Mouse (Mus musculus): ENCODE data around the gene Slfnl1. TPM values are rescaled to one million over a fixed set of nuclear protein-coding genes. Genes with fewer than 3 reads are reported as not detected.

Slfnl1 gene
- polyA plus RNA-seq, 1 experiment = 571 TPM

DNA sequence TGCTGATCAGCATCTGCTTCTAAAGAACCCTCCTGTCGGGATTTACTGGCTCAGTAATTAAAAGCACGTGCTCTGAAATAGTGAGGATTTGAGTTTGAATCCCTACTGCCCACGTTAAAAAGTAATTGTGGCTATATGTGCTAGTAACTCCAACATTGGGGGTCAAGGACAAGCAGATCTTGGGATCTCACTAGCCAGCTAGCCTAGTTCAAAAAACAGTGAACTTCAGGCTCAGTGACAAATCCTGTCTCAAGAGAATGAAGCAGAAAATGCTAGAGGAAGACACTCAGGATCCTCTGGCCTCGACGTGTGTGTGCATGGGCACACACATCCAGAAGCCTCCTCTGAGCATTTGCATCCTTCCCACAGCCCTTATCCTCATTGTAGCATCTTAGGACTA is 10.3 kb upstream of the Slfnl1 start:
- H3K4me3 ChIP-seq (ENCODE audit: control insufficient read depth, low read depth, low read length) = no peak overlapping the region
- H3K27me3 ChIP-seq (ENCODE audit: control insufficient read depth, insufficient read depth, low read length) = no peaks in the 10 kb centered on the region
- H3K36me3 ChIP-seq (ENCODE audit: control insufficient read depth, insufficient read depth, low read length) = peaks cover 7% of the 10 kb centered on the region
- H3K27ac ChIP-seq (ENCODE audit: control insufficient read depth, insufficient read depth, low read depth, low read length) = no peak overlapping the region
- H3K4me1 ChIP-seq (ENCODE audit: control insufficient read depth, insufficient read depth, low read length) = no peaks in the 10 kb centered on the region
- TF ChIP-seq CTCF (IDR thresholded peaks at IDR 0.05; ENCODE audit: control insufficient read depth, insufficient read depth, insufficient replicate concordance, low read depth, low read length) (no peak), POLR2A (IDR thresholded peaks at IDR 0.05; ENCODE audit: control insufficient read depth, low read depth, low read length) (no peak)

- H3K27me3 ChIP-seq (ENCODE audit: control insufficient read depth, insufficient read depth, low read length) = no peaks in the 10 kb centered on the region
- no peak overlapping the region for H3K4me3 ChIP-seq (ENCODE audit: control insufficient read depth, low read depth, low read length)
- no peak overlapping the region for H3K27ac ChIP-seq (ENCODE audit: control insufficient read depth, insufficient read depth, low read depth, low read length)
- H3K36me3 ChIP-seq (ENCODE audit: control insufficient read depth, insufficient read depth, low read length) = peaks cover 5% of the 10 kb centered on the region
- no peaks in the 10 kb centered on the region for H3K4me1 ChIP-seq (ENCODE audit: control insufficient read depth, insufficient read depth, low read length)
- TF ChIP-seq CTCF (IDR thresholded peaks at IDR 0.05; ENCODE audit: control insufficient read depth, insufficient read depth, insufficient replicate concordance, low read depth, low read length) (no peak), POLR2A (IDR thresholded peaks at IDR 0.05; ENCODE audit: control insufficient read depth, low read depth, low read length) (no peak)
These were observed 9.7 kb upstream of the Slfnl1 start for GRCm38 (mm10) chr4:120522351-120522750.

- Histone ChIP-seq H3K27me3 (ENCODE audit: control insufficient read depth, insufficient read depth, low read length) (no peaks in the 10 kb centered on the region), H3K36me3 (ENCODE audit: control insufficient read depth, insufficient read depth, low read length) (peaks cover 4% of the 10 kb centered on the region), H3K4me1 (ENCODE audit: control insufficient read depth, insufficient read depth, low read length) (no peaks in the 10 kb centered on the region), H3K27ac (ENCODE audit: control insufficient read depth, insufficient read depth, low read depth, low read length) (no peak overlapping the region), H3K4me3 (ENCODE audit: control insufficient read depth, low read depth, low read length) (no peak overlapping the region)
- no peak for TF ChIP-seq POLR2A (IDR thresholded peaks at IDR 0.05; ENCODE audit: control insufficient read depth, low read depth, low read length)
- TF ChIP-seq CTCF (IDR thresholded peaks at IDR 0.05; ENCODE audit: control insufficient read depth, insufficient read depth, insufficient replicate concordance, low read depth, low read length) = no peak
These were observed 8.9 kb upstream of the Slfnl1 start for GRCm38 (mm10) chr4:120523092-120523491.

DNA sequence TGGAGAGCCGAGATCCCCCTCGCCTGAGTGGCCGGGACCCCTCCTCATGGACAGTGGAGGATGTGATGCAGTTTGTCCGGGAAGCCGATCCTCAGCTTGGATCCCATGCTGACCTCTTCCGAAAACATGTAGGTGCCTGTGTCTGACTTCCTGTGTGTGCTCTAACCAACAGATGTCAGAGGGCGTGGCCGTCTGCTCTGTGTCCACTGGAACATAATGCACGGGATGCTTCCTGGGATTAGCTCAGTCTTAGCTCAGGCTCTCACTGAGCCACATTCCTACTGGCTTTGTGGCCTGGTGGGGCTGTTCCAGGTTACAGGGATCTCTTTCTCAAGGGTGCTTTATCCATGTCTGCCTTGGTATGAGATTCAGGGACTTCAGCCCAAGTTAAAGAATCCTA is 3.9 kb upstream of the Slfnl1 start:
- Histone ChIP-seq H3K27ac (ENCODE audit: control insufficient read depth, insufficient read depth, low read depth, low read length) (no peak overlapping the region), H3K4me1 (ENCODE audit: control insufficient read depth, insufficient read depth, low read length) (no peaks in the 10 kb centered on the region), H3K36me3 (ENCODE audit: control insufficient read depth, insufficient read depth, low read length) (peaks cover 4% of the 10 kb centered on the region), H3K4me3 (ENCODE audit: control insufficient read depth, low read depth, low read length) (no peak overlapping the region), H3K27me3 (ENCODE audit: control insufficient read depth, insufficient read depth, low read length) (no peaks in the 10 kb centered on the region)
- TF ChIP-seq POLR2A (IDR thresholded peaks at IDR 0.05; ENCODE audit: control insufficient read depth, low read depth, low read length) = 0 out of 2 replicates have a peak, but pooled peaks have one; percentile 3
- TF ChIP-seq CTCF (IDR thresholded peaks at IDR 0.05; ENCODE audit: control insufficient read depth, insufficient read depth, insufficient replicate concordance, low read depth, low read length) = no peak

- Histone ChIP-seq H3K36me3 (ENCODE audit: control insufficient read depth, insufficient read depth, low read length) (no peaks in the 10 kb centered on the region), H3K4me3 (ENCODE audit: control insufficient read depth, low read depth, low read length) (no peak overlapping the region), H3K27ac (ENCODE audit: control insufficient read depth, insufficient read depth, low read depth, low read length) (no peak overlapping the region), H3K4me1 (ENCODE audit: control insufficient read depth, insufficient read depth, low read length) (no peaks in the 10 kb centered on the region), H3K27me3 (ENCODE audit: control insufficient read depth, insufficient read depth, low read length) (no peaks in the 10 kb centered on the region)
- TF ChIP-seq POLR2A (IDR thresholded peaks at IDR 0.05; ENCODE audit: control insufficient read depth, low read depth, low read length) = no peak
- TF ChIP-seq CTCF (IDR thresholded peaks at IDR 0.05; ENCODE audit: control insufficient read depth, insufficient read depth, insufficient replicate concordance, low read depth, low read length) = no peak
These were observed 6.6 kb downstream of the Slfnl1 start for GRCm38 (mm10) chr4:120538664-120539063.

- Histone ChIP-seq H3K27ac (ENCODE audit: control insufficient read depth, insufficient read depth, low read depth, low read length) (no peak overlapping the region), H3K4me3 (ENCODE audit: control insufficient read depth, low read depth, low read length) (no peak overlapping the region), H3K27me3 (ENCODE audit: control insufficient read depth, insufficient read depth, low read length) (no peaks in the 10 kb centered on the region), H3K36me3 (ENCODE audit: control insufficient read depth, insufficient read depth, low read length) (no peaks in the 10 kb centered on the region; the same call in 1 of the 2 replicates), H3K4me1 (ENCODE audit: control insufficient read depth, insufficient read depth, low read length) (no peaks in the 10 kb centered on the region)
- no peak for TF ChIP-seq CTCF (IDR thresholded peaks at IDR 0.05; ENCODE audit: control insufficient read depth, insufficient read depth, insufficient replicate concordance, low read depth, low read length)
- no peak for TF ChIP-seq POLR2A (IDR thresholded peaks at IDR 0.05; ENCODE audit: control insufficient read depth, low read depth, low read length)
These were observed 12.9 kb downstream of the Slfnl1 start for GRCm38 (mm10) chr4:120544896-120545295.

DNA sequence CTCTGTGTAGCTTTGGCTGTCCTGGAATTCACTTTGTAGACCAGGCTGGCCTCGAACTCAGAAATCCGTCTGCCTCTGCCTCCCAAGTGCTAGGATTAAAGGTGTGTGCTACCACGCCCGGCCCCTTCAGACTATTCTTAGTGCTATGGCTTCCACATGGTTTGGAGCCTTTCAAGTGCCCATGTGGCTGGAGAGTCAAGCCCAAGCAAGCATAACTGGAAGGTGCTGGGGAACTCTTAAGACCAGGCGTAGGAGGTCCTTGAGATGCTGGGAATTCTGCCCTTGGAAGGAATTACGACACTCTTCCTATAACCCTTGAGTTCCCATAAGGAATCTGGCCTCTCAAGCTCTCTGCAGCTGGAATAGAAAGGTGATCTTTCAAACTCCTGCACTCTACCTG is 24.6 kb downstream of the Slfnl1 start:
- H3K27ac ChIP-seq (ENCODE audit: control insufficient read depth, insufficient read depth, low read depth, low read length) = no peak overlapping the region
- H3K27me3 ChIP-seq (ENCODE audit: control insufficient read depth, insufficient read depth, low read length) = no peaks in the 10 kb centered on the region
- no peak overlapping the region for H3K4me3 ChIP-seq (ENCODE audit: control insufficient read depth, low read depth, low read length)
- H3K4me1 ChIP-seq (ENCODE audit: control insufficient read depth, insufficient read depth, low read length) = no peaks in the 10 kb centered on the region
- peaks cover 2% of the 10 kb centered on the region; the same call in 1 of the 2 replicates for H3K36me3 ChIP-seq (ENCODE audit: control insufficient read depth, insufficient read depth, low read length)
- no peak for TF ChIP-seq CTCF (IDR thresholded peaks at IDR 0.05; ENCODE audit: control insufficient read depth, insufficient read depth, insufficient replicate concordance, low read depth, low read length)
- no peak for TF ChIP-seq POLR2A (IDR thresholded peaks at IDR 0.05; ENCODE audit: control insufficient read depth, low read depth, low read length)

- Histone ChIP-seq H3K27me3 (ENCODE audit: control insufficient read depth, insufficient read depth, low read length) (no peaks in the 10 kb centered on the region), H3K36me3 (ENCODE audit: control insufficient read depth, insufficient read depth, low read length) (no peaks in the 10 kb centered on the region), H3K27ac (ENCODE audit: control insufficient read depth, insufficient read depth, low read depth, low read length) (no peak overlapping the region), H3K4me3 (ENCODE audit: control insufficient read depth, low read depth, low read length) (no peak overlapping the region), H3K4me1 (ENCODE audit: control insufficient read depth, insufficient read depth, low read length) (peaks cover 9% of the 10 kb centered on the region)
- no peak for TF ChIP-seq POLR2A (IDR thresholded peaks at IDR 0.05; ENCODE audit: control insufficient read depth, low read depth, low read length)
- no peak for TF ChIP-seq CTCF (IDR thresholded peaks at IDR 0.05; ENCODE audit: control insufficient read depth, insufficient read depth, insufficient replicate concordance, low read depth, low read length)
These were observed 33.7 kb downstream of the Slfnl1 start for GRCm38 (mm10) chr4:120565726-120566125.

Measured in testis, adult 2 months (tissue).